In the genomic region with DNA sequence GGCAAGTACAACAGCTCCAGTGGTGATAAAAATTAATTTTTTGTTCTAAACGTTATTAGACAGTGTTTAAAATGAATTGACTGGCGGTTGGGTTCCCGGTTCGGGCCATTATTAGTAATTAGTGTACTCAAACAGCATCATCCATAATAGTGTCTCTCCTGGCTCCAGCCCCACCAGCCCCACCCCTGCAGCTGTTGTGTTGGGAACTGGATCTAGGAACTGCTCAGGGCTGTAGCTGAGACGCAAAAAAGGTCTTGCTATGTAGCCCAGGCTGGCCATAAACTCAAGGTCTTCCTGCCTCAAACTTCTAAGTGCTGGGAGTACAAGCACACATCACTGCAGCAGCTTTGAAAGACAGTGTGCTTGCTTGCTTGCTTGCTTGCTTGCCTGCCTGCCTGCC, we compare ENCODE assay signal across 14 mouse cellular contexts.
DNase-seq lines count a peak whose midpoint lies in the region; TF ChIP-seq lines count a peak whose summit lies in the region.
"Had no signal": no experiment of that assay in that cellular context is flagged by ENCODE, and none has a peak within 500 bp of the region (broad histone marks: within the 10 kb centered on the region; RNA-seq: fewer than 3 reads in every experiment).

No protein-coding gene starts in this region.

- H3K36me3 ChIP-seq in myocyte (ENCODE audit: control insufficient read depth, insufficient read depth): no peaks in the 10 kb centered on the region
- H3K36me3 ChIP-seq: G1E had no signal

- H3K27me3 ChIP-seq in myocyte (ENCODE audit: control insufficient read depth, insufficient read depth, insufficient read length): peaks cover 20% of the 10 kb centered on the region

- TF ChIP-seq POLR2A in myocyte (IDR thresholded peaks at IDR 0.05; ENCODE audit: insufficient read length, low read depth): no peak

- H3K4me2 ChIP-seq in myocyte (ENCODE audit: low read depth): no peak overlapping the region

- H3K79me2 ChIP-seq in myocyte (ENCODE audit: control insufficient read depth, insufficient read depth): no peaks in the 10 kb centered on the region

- no peak overlapping the region for H3K4me3 ChIP-seq in myocyte

- DNase-seq in lung, adult 18-20 months: no peak
- DNase-seq: adrenal gland, adult 2 months; adrenal gland, adult 8-10 months; adrenal gland, postnatal 10 days; adrenal gland, postnatal 14 days; adrenal gland, postnatal 25 days; adrenal gland, postnatal 36 days; B cell, adult 2 months; cerebellum, adult 11 months; cerebellum, adult 11-12 months; cerebellum, adult 18-20 months; cerebellum, adult 2 months had no signal

- H3ac ChIP-seq in myocyte (ENCODE audit: control insufficient read depth, insufficient read length): no peak overlapping the region

TF ChIP-seq in myocyte, 11 proteins besides CTCF, POLR2A, EP300 and RAD21:
- TF ChIP-seq MYOG (IDR thresholded peaks at IDR 0.05; ENCODE audit: control insufficient read depth in 1 of 3, insufficient read depth in 1 of 3, insufficient read length in 2 of 3, low read depth in 2 of 3) (peak in 1 of 3 experiments; percentile 60), MYOD1 (IDR thresholded peaks at IDR 0.05; ENCODE audit: control insufficient read depth in 1 of 3, insufficient read length in 2 of 3, low read depth in 2 of 3) (peak in 2 of 3 experiments; percentile 17 to 65), SRF (IDR thresholded peaks at IDR 0.05; ENCODE audit: control insufficient read depth, insufficient read length, low read depth) (no peak)
